Mouse (Mus musculus) hindbrain, embryonic 15.5 days (tissue): Measurements from ENCODE around the gene Etnppl. TPM values are rescaled to one million over a fixed set of nuclear protein-coding genes. Genes with fewer than 3 reads are reported as not detected.

Experiments used
- ATAC-seq: fragments of 200-750 bp; cut with Nextera tagmentation; 2 replicates; pipeline ENCODE4 v1.8.0; 2017; ENCODE audit warnings: low read depth, moderate number of reproducible peaks, moderate TSS enrichment; ENCODE audit not compliant: low FRiP score
- H3K27ac ChIP-seq: fragments of 300-500 bp; sonication (generic); replicated peaks from 2 replicates; pipeline ENCODE4 v1.5.1; 2015; ENCODE audit warnings: mild to moderate bottlenecking, inconsistent platforms
- H3K27me3 ChIP-seq: fragments of 300-500 bp; sonication (generic); 2 replicates; pipeline ENCODE4 v1.6.1; 2015; ENCODE audit warnings: control low read depth, inconsistent platforms
- H3K36me3 ChIP-seq: fragments of 300-500 bp; sonication (generic); 2 replicates; pipeline ENCODE4 v1.6.1; 2015; ENCODE audit warnings: control low read depth, inconsistent platforms
- H3K4me1 ChIP-seq: fragments of 300-500 bp; sonication (generic); replicated peaks from 2 replicates; pipeline ENCODE4 v1.6.1; 2015; ENCODE audit warnings: control low read depth, inconsistent platforms
- H3K4me2 ChIP-seq: fragments of 300-500 bp; sonication (generic); 2 replicates; pipeline ENCODE4 v1.6.1; 2015; ENCODE audit warnings: moderate library complexity, mild to moderate bottlenecking, inconsistent platforms
- H3K4me3 ChIP-seq: fragments of 300-500 bp; sonication (generic); 2 replicates; pipeline ENCODE4 v1.5.1; 2015; ENCODE audit warnings: mild to moderate bottlenecking, inconsistent platforms
- H3K9ac ChIP-seq: fragments of 300-500 bp; sonication (generic); 2 replicates; pipeline ENCODE4 v1.6.1; 2015; ENCODE audit warnings: inconsistent platforms
- H3K9me3 ChIP-seq: fragments of 300-500 bp; sonication (generic); 2 replicates; pipeline ENCODE4 v1.6.1; 2016; ENCODE audit warnings: control low read depth, inconsistent platforms
- WGBS: fragments of 180-500 bp; shearing (Covaris S2); methylation state at CpG from one replicate; pipeline ENCODE4 v1.1.7; 2015; 5-methylcytosine and 5-hydroxymethylcytosine counted together
- polyA plus RNA-seq: library from polyadenylated mRNA; unstranded; fragments of >200 nt; fragmentation: Nextera tagmentation; extraction: Ambion mirVana; gene quantifications from 2 replicates; pipeline ENCODE4 v1.2.1, GENCODE M21; 2015

The Etnppl gene
- polyA plus RNA-seq, 1 experiment from 2014 or later = not detected

GRCm38 (mm10) chr3:130614444-130614843 lies 2.8 kb upstream of the Etnppl start:
- ATAC-seq = no peak
- peaks cover 4% of the 10 kb centered on the region; the same call in 1 of the 2 replicates for H3K4me1 ChIP-seq
- H3K27ac ChIP-seq = no peak overlapping the region
- no peaks in the 10 kb centered on the region for H3K36me3 ChIP-seq
- no peaks in the 10 kb centered on the region for H3K9me3 ChIP-seq
- H3K27me3 ChIP-seq = no peaks in the 10 kb centered on the region
- no peak overlapping the region for H3K4me3 ChIP-seq
- WGBS = 86% methylated on average over 9 of the region's 9 CpGs
- no peak overlapping the region for H3K9ac ChIP-seq
- no peak overlapping the region for H3K4me2 ChIP-seq

GRCm38 (mm10) chr3:130615625-130616024 lies 1.6 kb upstream of the Etnppl start:
- H3K27me3 ChIP-seq = no peaks in the 10 kb centered on the region
- H3K4me3 ChIP-seq = no peak overlapping the region
- peaks cover 4% of the 10 kb centered on the region; the same call in 1 of the 2 replicates for H3K4me1 ChIP-seq
- no peaks in the 10 kb centered on the region for H3K9me3 ChIP-seq
- H3K27ac ChIP-seq = no peak overlapping the region
- H3K9ac ChIP-seq = no peak overlapping the region
- WGBS = 61% methylated on average over 8 of the region's 8 CpGs
- no peak overlapping the region for H3K4me2 ChIP-seq
- H3K36me3 ChIP-seq = no peaks in the 10 kb centered on the region
- no peak for ATAC-seq

- H3K4me2 ChIP-seq = no peak overlapping the region
- no peak overlapping the region for H3K4me3 ChIP-seq
- 83% methylated on average over 12 of the region's 12 CpGs for WGBS
- no peaks in the 10 kb centered on the region for H3K27me3 ChIP-seq
- peaks cover 4% of the 10 kb centered on the region; the same call in 1 of the 2 replicates for H3K4me1 ChIP-seq
- no peak overlapping the region for H3K27ac ChIP-seq
- no peak for ATAC-seq
- no peaks in the 10 kb centered on the region for H3K36me3 ChIP-seq
- H3K9me3 ChIP-seq = no peaks in the 10 kb centered on the region
- no peak overlapping the region for H3K9ac ChIP-seq
Observed at GRCm38 (mm10) chr3:130620517-130621146, 3.4 kb downstream of the Etnppl start.

- no peak overlapping the region for H3K27ac ChIP-seq
- no peaks in the 10 kb centered on the region for H3K36me3 ChIP-seq
- ATAC-seq = no peak
- no peaks in the 10 kb centered on the region for H3K27me3 ChIP-seq
- no peak overlapping the region for H3K4me2 ChIP-seq
- no peaks in the 10 kb centered on the region for H3K4me1 ChIP-seq
- no peak overlapping the region for H3K4me3 ChIP-seq
- 96% methylated on average over 5 of the region's 5 CpGs for WGBS
- no peak overlapping the region for H3K9ac ChIP-seq
- H3K9me3 ChIP-seq = no peaks in the 10 kb centered on the region
Observed at GRCm38 (mm10) chr3:130628358-130628757, 11.1 kb downstream of the Etnppl start.

GRCm38 (mm10) chr3:130633859-130634258 lies 16.6 kb downstream of the Etnppl start:
- H3K36me3 ChIP-seq = no peaks in the 10 kb centered on the region
- H3K4me2 ChIP-seq = no peak overlapping the region
- no peak overlapping the region for H3K9ac ChIP-seq
- WGBS = 74% methylated on average over 5 of the region's 5 CpGs
- ATAC-seq = no peak
- H3K4me1 ChIP-seq = no peaks in the 10 kb centered on the region
- H3K9me3 ChIP-seq = no peaks in the 10 kb centered on the region
- H3K4me3 ChIP-seq = no peak overlapping the region
- no peaks in the 10 kb centered on the region for H3K27me3 ChIP-seq
- no peak overlapping the region for H3K27ac ChIP-seq

GRCm38 (mm10) chr3:130646110-130646810 lies 29.0 kb downstream of the Etnppl start:
- Histone ChIP-seq H3K36me3 (no peaks in the 10 kb centered on the region), H3K4me2 (no peak overlapping the region), H3K27ac (no peak overlapping the region), H3K9me3 (no peaks in the 10 kb centered on the region), H3K4me3 (no peak overlapping the region), H3K9ac (no peak overlapping the region), H3K27me3 (no peaks in the 10 kb centered on the region), H3K4me1 (no peaks in the 10 kb centered on the region)
- WGBS = 77% methylated on average over 11 of the region's 11 CpGs
- no peak for ATAC-seq

- 47% methylated on average over 6 of the region's 6 CpGs for WGBS
- Histone ChIP-seq H3K36me3 (no peaks in the 10 kb centered on the region), H3K9ac (no peak overlapping the region), H3K27me3 (no peaks in the 10 kb centered on the region), H3K9me3 (no peaks in the 10 kb centered on the region), H3K4me2 (no peak overlapping the region), H3K4me1 (no peaks in the 10 kb centered on the region), H3K4me3 (no peak overlapping the region), H3K27ac (no peak overlapping the region)
- no peak for ATAC-seq
Observed at GRCm38 (mm10) chr3:130649569-130649968, 32.3 kb downstream of the Etnppl start.

GRCm38 (mm10) chr3:130660619-130661018 lies 43.4 kb downstream of the Etnppl start:
- Histone ChIP-seq H3K27ac (no peak overlapping the region), H3K4me2 (no peak overlapping the region), H3K9ac (no peak overlapping the region), H3K4me3 (no peak overlapping the region), H3K4me1 (no peaks in the 10 kb centered on the region), H3K9me3 (no peaks in the 10 kb centered on the region), H3K27me3 (no peaks in the 10 kb centered on the region), H3K36me3 (no peaks in the 10 kb centered on the region)
- ATAC-seq = no peak
- WGBS = 86% methylated on average over 6 of the region's 6 CpGs

GRCm38 (mm10) chr3:130662496-130662895 lies 45.2 kb downstream of the Etnppl start:
- ATAC-seq = no peak
- WGBS = 93% methylated on average over 3 of the region's 3 CpGs
- no peaks in the 10 kb centered on the region for H3K4me1 ChIP-seq

GRCm38 (mm10) chr3:130671291-130671690 lies 54.0 kb downstream of the Etnppl start:
- Histone ChIP-seq H3K4me1 (no peaks in the 10 kb centered on the region), H3K36me3 (no peaks in the 10 kb centered on the region), H3K9ac (no peak overlapping the region), H3K27ac (no peak overlapping the region), H3K4me3 (no peak overlapping the region), H3K9me3 (no peaks in the 10 kb centered on the region), H3K4me2 (no peak overlapping the region), H3K27me3 (no peaks in the 10 kb centered on the region)
- no peak for ATAC-seq
- WGBS = 47% methylated on average over 14 of the region's 14 CpGs

More at GRCm38 (mm10) chr3:130662496-130662895, 45.2 kb downstream of the Etnppl start:
- H3K9me3 ChIP-seq = no peaks in the 10 kb centered on the region
- H3K27ac ChIP-seq = no peak overlapping the region
- H3K9ac ChIP-seq = no peak overlapping the region
- no peak overlapping the region for H3K4me3 ChIP-seq
- no peak overlapping the region for H3K4me2 ChIP-seq
- no peaks in the 10 kb centered on the region for H3K36me3 ChIP-seq
- H3K27me3 ChIP-seq = no peaks in the 10 kb centered on the region

- Histone ChIP-seq H3K27ac (no peak overlapping the region), H3K9me3 (no peaks in the 10 kb centered on the region), H3K4me2 (no peak overlapping the region), H3K36me3 (no peaks in the 10 kb centered on the region), H3K4me3 (no peak overlapping the region), H3K27me3 (no peaks in the 10 kb centered on the region), H3K4me1 (no peaks in the 10 kb centered on the region), H3K9ac (no peak overlapping the region)
- 95% methylated on average over 19 of the region's 19 CpGs for WGBS
- no peak for ATAC-seq
Observed at GRCm38 (mm10) chr3:130677671-130678460, 60.6 kb downstream of the Etnppl start.

- no peak overlapping the region for H3K27ac ChIP-seq
- no peak overlapping the region for H3K4me3 ChIP-seq
- ATAC-seq = no peak
- no peaks in the 10 kb centered on the region for H3K9me3 ChIP-seq
- H3K36me3 ChIP-seq = no peaks in the 10 kb centered on the region
- no peak overlapping the region for H3K9ac ChIP-seq
- no peak overlapping the region for H3K4me2 ChIP-seq
- H3K27me3 ChIP-seq = no peaks in the 10 kb centered on the region
- no peaks in the 10 kb centered on the region for H3K4me1 ChIP-seq
- WGBS = 95% methylated on average over 2 of the region's 2 CpGs
Observed at GRCm38 (mm10) chr3:130681226-130681625, 64.0 kb downstream of the Etnppl start.
